Mouse (Mus musculus) embryonic facial prominence, embryonic 15.5 days (tissue): ENCODE data around the gene Wrap53. TPM values are rescaled to one million over a fixed set of nuclear protein-coding genes. Genes with fewer than 3 reads are reported as not detected.

Experiments
- ATAC-seq: fragments of 200-750 bp; cut with Nextera tagmentation; 2 replicates; pipeline ENCODE4 v1.8.0; 2017; ENCODE audit warnings: low read depth, moderate TSS enrichment; ENCODE audit not compliant: insufficient number of reproducible peaks, low FRiP score, low TSS enrichment
- H3K27ac ChIP-seq: fragments of 300-500 bp; sonication (generic); replicated peaks from 2 replicates; pipeline ENCODE4 v1.5.1; 2015; ENCODE audit warnings: mild to moderate bottlenecking, inconsistent platforms
- H3K27me3 ChIP-seq: fragments of 300-500 bp; sonication (generic); 2 replicates; pipeline ENCODE4 v1.6.1; 2015; ENCODE audit warnings: inconsistent platforms
- H3K36me3 ChIP-seq: fragments of 300-500 bp; sonication (generic); 2 replicates; pipeline ENCODE4 v1.6.1; 2015; ENCODE audit warnings: mild to moderate bottlenecking, inconsistent platforms
- H3K4me1 ChIP-seq: fragments of 300-500 bp; sonication (generic); 2 replicates; pipeline ENCODE4 v1.6.1; 2015; ENCODE audit warnings: inconsistent platforms
- H3K4me2 ChIP-seq: fragments of 300-500 bp; sonication (generic); replicated peaks from 2 replicates; pipeline ENCODE4 v1.6.1; 2015; ENCODE audit warnings: mild to moderate bottlenecking, inconsistent platforms
- H3K4me3 ChIP-seq: fragments of 300-500 bp; sonication (generic); replicated peaks from 2 replicates; pipeline ENCODE4 v1.5.1; 2015; ENCODE audit warnings: mild to moderate bottlenecking, inconsistent platforms
- H3K9ac ChIP-seq: fragments of 300-500 bp; sonication (generic); 2 replicates; pipeline ENCODE4 v1.6.1; 2015; ENCODE audit warnings: inconsistent platforms
- H3K9me3 ChIP-seq: fragments of 300-500 bp; sonication (generic); replicated peaks from 2 replicates; pipeline ENCODE4 v1.6.1; 2016; ENCODE audit warnings: inconsistent platforms
- WGBS: fragments of 180-500 bp; shearing (Covaris S2); methylation state at CpG from one replicate; pipeline ENCODE4 v1.1.7; 2015; 5-methylcytosine and 5-hydroxymethylcytosine counted together
- polyA plus RNA-seq: library from polyadenylated mRNA; unstranded; fragments of >200 nt; fragmentation: Nextera tagmentation; extraction: Ambion mirVana; gene quantifications from 2 replicates; pipeline ENCODE4 v1.2.1, GENCODE M21; 2015

Wrap53 gene
- polyA plus RNA-seq, 1 experiment from 2014 or later = 26.5 TPM

GRCm38 (mm10) chr11:69582230-69582805 is 2.3 kb upstream of the Wrap53 start:
- peak overlapping the region; percentile 96; the same call in 1 of the 2 replicates for H3K27ac ChIP-seq
- peak overlapping the region; percentile 78 for H3K4me2 ChIP-seq
- ATAC-seq = no peak
- peaks cover 5% of the 10 kb centered on the region for H3K36me3 ChIP-seq
- no peaks in the 10 kb centered on the region for H3K9me3 ChIP-seq
- peak overlapping the region; percentile 87 for H3K4me3 ChIP-seq
- H3K9ac ChIP-seq = peak overlapping the region; percentile 9; the same call in 1 of the 2 replicates
- H3K27me3 ChIP-seq = no peaks in the 10 kb centered on the region
- WGBS = 63% methylated on average over 9 of the region's 9 CpGs
- peaks cover 25% of the 10 kb centered on the region for H3K4me1 ChIP-seq

DNA sequence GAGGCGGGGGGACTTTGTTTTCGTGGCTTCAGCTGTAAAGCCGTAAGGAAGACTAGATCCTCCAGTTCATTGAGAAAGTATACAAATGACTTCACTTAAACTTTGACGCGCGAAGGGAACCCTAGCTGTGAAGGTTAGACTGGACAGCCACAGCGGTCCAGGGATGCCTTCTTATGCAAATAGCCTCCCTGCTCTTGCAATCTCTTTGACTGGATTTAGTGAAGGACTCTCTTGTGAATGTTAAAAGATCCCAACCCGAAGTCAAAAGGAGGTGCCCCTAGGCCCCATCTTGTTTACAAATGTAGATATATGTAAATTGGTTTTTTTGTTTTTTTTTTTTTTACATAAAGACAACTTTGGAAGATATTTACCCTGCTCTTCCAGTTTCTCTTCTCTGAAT is 1.8 kb upstream of the Wrap53 start:
- no peak for ATAC-seq
- under 1% methylated on average over 8 of the region's 8 CpGs for WGBS
- no peaks in the 10 kb centered on the region for H3K27me3 ChIP-seq

DNA sequence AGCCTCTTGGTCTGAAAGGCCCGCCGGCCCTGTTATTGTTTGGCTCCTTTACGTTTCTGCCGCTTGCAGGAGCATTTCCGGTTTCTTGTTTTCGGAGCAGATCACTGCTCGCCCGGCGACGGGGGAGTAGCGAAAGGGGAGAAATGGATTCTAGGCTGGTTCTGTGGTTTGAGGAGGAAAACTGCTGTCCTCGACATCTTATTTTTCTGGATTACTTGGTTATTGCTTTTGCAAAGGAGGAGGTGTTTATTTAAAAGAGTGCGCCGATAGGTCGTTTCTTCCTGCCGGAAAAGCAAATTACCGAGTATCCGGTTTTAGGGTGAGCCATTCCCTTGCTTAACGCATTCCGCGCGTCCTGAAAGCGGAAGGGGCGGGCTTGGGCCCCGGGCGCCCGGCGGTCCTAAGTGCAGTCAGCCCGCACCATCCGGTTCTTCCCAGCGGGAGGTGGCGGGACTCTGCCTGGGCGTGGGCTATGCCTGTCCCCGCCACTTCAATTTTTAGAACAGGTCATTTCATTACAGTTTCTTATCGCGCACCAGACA is 1.2 kb upstream of the Wrap53 start:
- Histone ChIP-seq H3K4me2 (peak overlapping the region; percentile 78), H3K9me3 (no peaks in the 10 kb centered on the region), H3K4me1 (peaks cover 33% of the 10 kb centered on the region), H3K9ac (peak overlapping the region; percentile 71), H3K4me3 (peak overlapping the region; percentile 87), H3K27ac (peak overlapping the region; percentile 96), H3K27me3 (no peaks in the 10 kb centered on the region), H3K36me3 (peaks cover 7% of the 10 kb centered on the region; the same call in 1 of the 2 replicates)
- peak; percentile 84 for ATAC-seq
- WGBS = under 1% methylated on average over 36 of the region's 36 CpGs

More for the DNA sequence above, 1.8 kb upstream of the Wrap53 start:
- Histone ChIP-seq H3K9ac (peak overlapping the region; percentile 71; the same call in 1 of the 2 replicates), H3K9me3 (no peaks in the 10 kb centered on the region), H3K36me3 (peaks cover 6% of the 10 kb centered on the region; the same call in 1 of the 2 replicates), H3K27ac (peak overlapping the region; percentile 96), H3K4me2 (peak overlapping the region; percentile 78), H3K4me1 (peaks cover 30% of the 10 kb centered on the region), H3K4me3 (peak overlapping the region; percentile 87)

GRCm38 (mm10) chr11:69580572-69581146 is 604 bp upstream of the Wrap53 start:
- Histone ChIP-seq H3K9ac (peak overlapping the region; percentile 71), H3K4me2 (peak overlapping the region; percentile 78), H3K36me3 (peaks cover 7% of the 10 kb centered on the region; the same call in 1 of the 2 replicates), H3K27ac (peak overlapping the region; percentile 96), H3K27me3 (no peaks in the 10 kb centered on the region), H3K4me3 (peak overlapping the region; percentile 87), H3K4me1 (peaks cover 35% of the 10 kb centered on the region), H3K9me3 (no peaks in the 10 kb centered on the region)
- no peak for ATAC-seq
- WGBS = under 1% methylated on average over 25 of the region's 25 CpGs

DNA sequence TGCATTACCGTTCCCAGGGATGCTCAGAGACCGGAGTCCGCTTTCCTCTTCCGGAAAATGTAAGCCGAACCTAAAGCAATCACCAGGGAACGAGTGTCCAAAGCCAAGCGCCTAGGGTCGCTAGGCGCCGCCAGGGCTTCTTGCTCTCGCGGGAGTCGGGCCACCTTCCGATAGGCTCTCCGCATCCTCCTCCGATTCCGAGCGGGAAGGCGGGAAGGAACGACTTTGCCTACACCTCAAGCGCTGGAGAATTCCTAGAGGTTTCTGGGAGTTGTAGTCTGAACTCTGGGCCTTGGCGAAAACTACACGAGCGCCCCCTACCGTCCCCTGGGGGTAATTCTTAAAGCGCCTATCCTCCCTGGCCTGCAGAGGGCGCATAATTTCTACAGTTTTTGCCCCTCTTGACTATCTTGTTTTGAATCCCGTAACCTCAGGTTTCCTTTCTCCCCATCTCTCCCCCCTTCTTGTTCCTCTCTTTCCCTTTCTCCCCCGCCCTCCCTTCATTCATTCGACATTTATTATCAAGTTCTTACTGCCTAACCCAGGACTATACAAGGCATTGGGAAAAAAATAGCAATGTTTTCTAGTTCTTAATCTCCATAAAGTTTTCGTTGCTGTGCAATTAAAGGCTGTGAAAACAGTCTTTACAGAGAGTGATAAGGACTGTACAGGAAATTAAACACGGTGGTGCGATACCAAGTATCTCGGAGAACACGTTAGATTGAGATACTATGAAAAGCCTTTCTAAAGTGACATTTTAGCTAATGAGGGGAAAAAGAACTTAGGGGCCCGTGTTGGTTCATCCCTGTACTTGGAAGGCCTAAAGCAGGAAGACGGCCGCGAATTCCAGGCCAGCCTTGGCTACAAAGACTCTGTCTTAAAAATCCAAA is 682 bp downstream of the Wrap53 start:
- Histone ChIP-seq H3K4me2 (peak overlapping the region; percentile 78), H3K9me3 (no peaks in the 10 kb centered on the region), H3K27me3 (no peaks in the 10 kb centered on the region), H3K27ac (peak overlapping the region; percentile 96), H3K4me1 (peaks cover 35% of the 10 kb centered on the region), H3K4me3 (peak overlapping the region; percentile 87), H3K36me3 (peaks cover 13% of the 10 kb centered on the region; the same call in 1 of the 2 replicates), H3K9ac (peak overlapping the region; percentile 85)
- 1% methylated on average over 39 of the region's 39 CpGs for WGBS
- peak; percentile 90 for ATAC-seq

- 10% methylated on average over 15 of the region's 15 CpGs for WGBS
- Histone ChIP-seq H3K4me2 (peak overlapping the region; percentile 78), H3K36me3 (peaks cover 19% of the 10 kb centered on the region; the same call in 1 of the 2 replicates), H3K27ac (peak overlapping the region; percentile 82; the same call in 1 of the 2 replicates), H3K9me3 (no peaks in the 10 kb centered on the region), H3K27me3 (no peaks in the 10 kb centered on the region), H3K4me3 (peak overlapping the region; percentile 87), H3K4me1 (peaks cover 35% of the 10 kb centered on the region), H3K9ac (peak overlapping the region; percentile 85)
- ATAC-seq = no peak
Measured at GRCm38 (mm10) chr11:69578301-69578700, 1.8 kb downstream of the Wrap53 start.

DNA sequence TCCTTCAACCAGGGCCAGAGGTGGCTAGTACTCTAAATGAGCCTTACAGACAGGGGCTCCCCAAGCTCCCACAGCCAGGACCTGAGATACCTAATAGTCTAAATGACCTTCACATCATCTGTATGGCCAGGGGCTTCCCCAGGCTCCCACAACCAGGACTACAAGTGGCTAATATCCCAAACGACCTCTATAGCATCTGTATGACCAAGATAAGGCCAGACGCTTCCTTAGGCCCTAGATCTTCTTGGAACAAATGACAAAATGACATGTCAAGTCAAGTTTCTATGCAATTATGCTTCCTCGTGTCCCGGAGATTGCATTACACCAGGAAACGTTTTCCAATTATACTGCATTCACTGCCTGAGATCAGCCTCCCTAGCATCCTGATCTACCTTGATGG is 3.7 kb downstream of the Wrap53 start:
- no peak for ATAC-seq
- no peak overlapping the region for H3K4me3 ChIP-seq
- WGBS = 51% methylated on average over 5 of the region's 5 CpGs
- peaks cover 37% of the 10 kb centered on the region for H3K36me3 ChIP-seq
- H3K27me3 ChIP-seq = no peaks in the 10 kb centered on the region
- H3K9ac ChIP-seq = no peak overlapping the region
- H3K4me1 ChIP-seq = peaks cover 26% of the 10 kb centered on the region
- no peak overlapping the region for H3K4me2 ChIP-seq
- no peaks in the 10 kb centered on the region for H3K9me3 ChIP-seq
- no peak overlapping the region for H3K27ac ChIP-seq

- Histone ChIP-seq H3K4me3 (no peak overlapping the region), H3K4me2 (no peak overlapping the region), H3K27ac (no peak overlapping the region), H3K9ac (no peak overlapping the region), H3K9me3 (no peaks in the 10 kb centered on the region), H3K4me1 (peaks cover 26% of the 10 kb centered on the region), H3K27me3 (no peaks in the 10 kb centered on the region), H3K36me3 (peaks cover 48% of the 10 kb centered on the region)
- 50% methylated on average over 3 of the region's 3 CpGs for whole genome bisulfite sequencing
- no peak for ATAC-seq
Measured at GRCm38 (mm10) chr11:69575220-69575619, 4.8 kb downstream of the Wrap53 start.

DNA sequence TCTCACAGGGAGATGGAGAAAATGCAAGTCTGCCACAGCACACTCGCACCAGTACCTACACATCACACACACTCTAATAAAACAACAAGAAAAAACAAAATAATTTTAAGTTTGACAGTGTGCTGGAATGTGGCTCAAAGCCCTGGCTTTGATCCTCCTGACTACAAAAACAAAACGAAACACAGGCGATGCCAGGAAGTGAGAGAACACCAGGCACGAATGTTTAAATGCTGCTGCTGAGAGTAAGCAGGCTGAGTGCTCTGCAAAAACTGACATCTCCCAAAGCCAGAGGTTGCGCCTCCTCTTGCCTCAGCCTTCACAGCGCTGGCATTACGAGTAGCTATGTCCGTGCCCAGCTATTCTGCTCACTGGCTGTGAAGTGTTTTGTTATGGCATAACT is 14.9 kb downstream of the Wrap53 start:
- no peak for ATAC-seq
- Histone ChIP-seq H3K4me3 (no peak overlapping the region), H3K9me3 (no peaks in the 10 kb centered on the region), H3K27ac (no peak overlapping the region), H3K4me2 (no peak overlapping the region), H3K9ac (no peak overlapping the region), H3K36me3 (peaks cover 62% of the 10 kb centered on the region), H3K4me1 (peaks cover 17% of the 10 kb centered on the region), H3K27me3 (no peaks in the 10 kb centered on the region)
- 69% methylated on average over 8 of the region's 8 CpGs for WGBS

GRCm38 (mm10) chr11:69564391-69564790 is 15.7 kb downstream of the Wrap53 start:
- H3K27ac ChIP-seq = no peak overlapping the region
- H3K9ac ChIP-seq = no peak overlapping the region
- H3K4me1 ChIP-seq = peaks cover 23% of the 10 kb centered on the region
- ATAC-seq = no peak
- no peaks in the 10 kb centered on the region for H3K27me3 ChIP-seq
- H3K4me2 ChIP-seq = no peak overlapping the region
- H3K4me3 ChIP-seq = no peak overlapping the region
- 49% methylated on average over 3 of the region's 3 CpGs for WGBS
- peaks cover 54% of the 10 kb centered on the region for H3K36me3 ChIP-seq
- no peaks in the 10 kb centered on the region for H3K9me3 ChIP-seq

DNA sequence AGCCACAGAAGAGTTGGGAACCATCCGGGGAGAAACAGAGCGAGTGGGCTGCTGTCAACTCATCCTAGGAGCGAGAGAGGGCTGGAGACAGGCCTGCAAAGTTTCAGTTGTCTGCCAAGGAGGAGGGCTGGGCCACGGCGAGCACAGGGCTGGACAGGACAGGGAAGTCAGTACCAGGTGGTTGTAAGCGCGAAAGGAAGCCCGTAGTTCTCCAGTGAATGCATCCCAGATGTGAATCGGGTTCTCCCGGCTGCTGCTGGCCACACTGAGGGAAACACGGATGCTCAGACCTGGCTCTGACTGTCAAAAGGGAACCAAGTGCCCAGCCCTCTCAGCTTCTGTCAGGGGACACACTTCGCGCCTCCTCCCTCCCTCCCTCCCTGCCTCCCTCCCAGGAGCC is 16.7 kb downstream of the Wrap53 start:
- Histone ChIP-seq H3K27me3 (no peaks in the 10 kb centered on the region), H3K9me3 (no peaks in the 10 kb centered on the region), H3K4me1 (peaks cover 33% of the 10 kb centered on the region), H3K27ac (no peak overlapping the region), H3K4me2 (no peak overlapping the region), H3K36me3 (peaks cover 53% of the 10 kb centered on the region), H3K4me3 (no peak overlapping the region), H3K9ac (no peak overlapping the region)
- 55% methylated on average over 13 of the region's 13 CpGs for WGBS
- ATAC-seq = no peak
